Mouse (Mus musculus) kidney, adult 2 months (tissue): ENCODE measurements at regions not wholly inside any gene's neighbourhood (a gene's known extent, or its start where the extent isn't known, plus 50 kb on each side); places are given as distances from the start of the nearest gene placed in this dataset.

Experiments used
- DNase-seq: peaks from one replicate; pipeline ENCODE4 v3.0.0; 2021
- H3K27ac ChIP-seq: fragments of 200-500 bp; 2 replicates; pipeline ENCODE4 v1.5.1; 2012; ENCODE audit warnings: low read depth, low read length, control low read depth, inconsistent platforms; ENCODE audit not compliant: insufficient read depth
- H3K27me3 ChIP-seq: fragments of 200-500 bp; replicated peaks from 2 replicates; pipeline ENCODE4 v1.6.1; 2012; ENCODE audit warnings: mild to moderate bottlenecking, moderate library complexity, low read length, inconsistent platforms; ENCODE audit not compliant: control insufficient read depth, insufficient read depth
- H3K36me3 ChIP-seq: fragments of 200-500 bp; 2 replicates; pipeline ENCODE4 v1.6.1; 2012; ENCODE audit warnings: mild to moderate bottlenecking, moderate library complexity, low read length, inconsistent platforms; ENCODE audit not compliant: control insufficient read depth, insufficient read depth
- H3K4me1 ChIP-seq: fragments of 200-500 bp; 2 replicates; pipeline ENCODE4 v1.6.1; 2011; ENCODE audit warnings: low read length; ENCODE audit not compliant: control insufficient read depth, insufficient read depth
- H3K4me3 ChIP-seq: fragments of 200-500 bp; 2 replicates; pipeline ENCODE4 v1.5.1; 2011; ENCODE audit warnings: mild to moderate bottlenecking, low read depth, low read length, control low read depth; ENCODE audit not compliant: insufficient read depth
- CTCF ChIP-seq: fragments of 200-500 bp; conservative IDR thresholded peaks from 2 replicates; pipeline ENCODE4 v1.5.1; 2011; ENCODE audit warnings: low read depth, mild to moderate bottlenecking, control low read depth, low read length, moderate library complexity, mixed read lengths; ENCODE audit not compliant: insufficient read depth, insufficient read length
- POLR2A ChIP-seq: fragments of 200-500 bp; IDR thresholded peaks from one replicate; pipeline ENCODE4 v1.6.1; 2011; ENCODE audit warnings: low read depth, low read length, control low read depth
- WGBS: fragments of 180-500 bp; shearing (Covaris S2); methylation state at CpG from one replicate; pipeline ENCODE4 v1.1.7; 2018; 5-methylcytosine and 5-hydroxymethylcytosine counted together

- H3K4me1 ChIP-seq: no peaks in the 10 kb centered on the region
- no peak overlapping the region for H3K27ac ChIP-seq
- WGBS: 93% methylated on average over 1 of the region's 1 CpGs
- no peak overlapping the region for H3K4me3 ChIP-seq
- no peak for TF ChIP-seq CTCF
- TF ChIP-seq POLR2A: no peak
- H3K36me3 ChIP-seq: no peaks in the 10 kb centered on the region
- no peak for DNase-seq
- H3K27me3 ChIP-seq: no peaks in the 10 kb centered on the region
These were observed 217.0 kb downstream of the Klf5 start for GRCm38 (mm10) chr14:99515474-99515873.

- WGBS: 87% methylated on average over 6 of the region's 6 CpGs
- TF ChIP-seq CTCF: no peak
- no peak for TF ChIP-seq POLR2A
- Histone ChIP-seq H3K36me3 (no peaks in the 10 kb centered on the region), H3K4me1 (no peaks in the 10 kb centered on the region), H3K4me3 (no peak overlapping the region), H3K27me3 (no peaks in the 10 kb centered on the region), H3K27ac (no peak overlapping the region)
- no peak for DNase-seq
These were observed 218.2 kb downstream of the Klf5 start for GRCm38 (mm10) chr14:99516703-99517102.

- Histone ChIP-seq H3K36me3 (no peaks in the 10 kb centered on the region), H3K4me3 (no peak overlapping the region), H3K4me1 (no peaks in the 10 kb centered on the region), H3K27me3 (no peaks in the 10 kb centered on the region), H3K27ac (no peak overlapping the region)
- TF ChIP-seq POLR2A (no peak), CTCF (no peak)
- DNase-seq: no peak
- 60% methylated on average over 6 of the region's 6 CpGs for WGBS
These were observed 221.9 kb downstream of the Klf5 start for GRCm38 (mm10) chr14:99520343-99520742.

GRCm38 (mm10) chr14:99521954-99522523 lies 223.5 kb downstream of the Klf5 start:
- TF ChIP-seq POLR2A: no peak
- no peak for TF ChIP-seq CTCF
- Histone ChIP-seq H3K27ac (no peak overlapping the region), H3K27me3 (no peaks in the 10 kb centered on the region), H3K36me3 (no peaks in the 10 kb centered on the region), H3K4me1 (no peaks in the 10 kb centered on the region), H3K4me3 (no peak overlapping the region)
- no peak for DNase-seq
- WGBS: 84% methylated on average over 13 of the region's 13 CpGs

GRCm38 (mm10) chr14:99535781-99536180 lies 237.3 kb downstream of the Klf5 start:
- H3K36me3 ChIP-seq: no peaks in the 10 kb centered on the region
- no peaks in the 10 kb centered on the region for H3K27me3 ChIP-seq
- 42% methylated on average over 6 of the region's 6 CpGs for WGBS
- TF ChIP-seq POLR2A (no peak), CTCF (no peak)
- 0 out of 2 replicates have a peak, but pooled peaks cover 4% of the 10 kb centered on the region for H3K4me1 ChIP-seq
- H3K4me3 ChIP-seq: no peak overlapping the region
- no peak overlapping the region for H3K27ac ChIP-seq
- peak; percentile 76 for DNase-seq

- DNase-seq: no peak
- no peak for TF ChIP-seq CTCF
- no peak for TF ChIP-seq POLR2A
- H3K4me1 ChIP-seq: 0 out of 2 replicates have a peak, but pooled peaks cover 4% of the 10 kb centered on the region
- no peak overlapping the region for H3K27ac ChIP-seq
- H3K4me3 ChIP-seq: no peak overlapping the region
- H3K36me3 ChIP-seq: no peaks in the 10 kb centered on the region
- WGBS: 92% methylated on average over 1 of the region's 1 CpGs
- H3K27me3 ChIP-seq: no peaks in the 10 kb centered on the region
These were observed 238.8 kb downstream of the Klf5 start for GRCm38 (mm10) chr14:99537286-99537685.

GRCm38 (mm10) chr14:99541716-99542115 lies 243.2 kb downstream of the Klf5 start:
- TF ChIP-seq CTCF: no peak
- TF ChIP-seq POLR2A: no peak
- no peaks in the 10 kb centered on the region for H3K36me3 ChIP-seq

More at GRCm38 (mm10) chr14:99541716-99542115, 243.2 kb downstream of the Klf5 start:
- Histone ChIP-seq H3K27ac (no peak overlapping the region), H3K4me3 (no peak overlapping the region), H3K4me1 (no peaks in the 10 kb centered on the region), H3K27me3 (no peaks in the 10 kb centered on the region)
- no peak for DNase-seq
